Mouse (Mus musculus): ENCODE results near the gene Mta3.

- no peak for TF ChIP-seq MAFK (IDR thresholded peaks at IDR 0.05; ENCODE audit: insufficient read depth, low read depth, low read length)
- TF ChIP-seq HCFC1 (IDR thresholded peaks at IDR 0.05; ENCODE audit: borderline replicate concordance, insufficient read depth, low read length), result no peak
- no peak for TF ChIP-seq CHD2 (IDR thresholded peaks at IDR 0.05; ENCODE audit: low read depth, low read length)
Observed at GRCm38 (mm10) chr17:83865366-83865765, 159.4 kb downstream of the Mta3 start.
